Mouse (Mus musculus): Measurements from ENCODE around the gene Tbcd. TPM values are rescaled to one million over a fixed set of nuclear protein-coding genes. Genes with fewer than 3 reads are reported as not detected.

Tbcd gene
- polyA plus RNA-seq, 1 experiment from 2014 or later, result 61.8 TPM

- Histone ChIP-seq H3K27me3 (replicated peaks) (no peaks in the 10 kb centered on the region), H3K4me2 (no peak overlapping the region), H3K4me3 (no peak overlapping the region), H3K9ac (no peak overlapping the region), H3K9me3 (no peaks in the 10 kb centered on the region), H3K27ac (no peak overlapping the region), H3K36me3 (replicated peaks) (no peaks in the 10 kb centered on the region), H3K4me1 (no peaks in the 10 kb centered on the region)
- WGBS, result 97% methylated on average over 6 of the region's 6 CpGs
- no peak for ATAC-seq (replicated peaks)
Observed at GRCm38 (mm10) chr11:121629529-121629928, 177.8 kb downstream of the Tbcd start.

- H3K4me3 ChIP-seq, result no peak overlapping the region
- no peaks in the 10 kb centered on the region for H3K4me1 ChIP-seq
- ATAC-seq (replicated peaks), result no peak
- H3K27ac ChIP-seq, result no peak overlapping the region
- H3K4me2 ChIP-seq, result no peak overlapping the region
- 84% methylated on average over 4 of the region's 4 CpGs for WGBS
- no peaks in the 10 kb centered on the region for H3K9me3 ChIP-seq
- H3K36me3 ChIP-seq (replicated peaks), result no peaks in the 10 kb centered on the region
- H3K27me3 ChIP-seq (replicated peaks), result no peaks in the 10 kb centered on the region
- no peak overlapping the region for H3K9ac ChIP-seq
Observed at GRCm38 (mm10) chr11:121630406-121630805, 178.7 kb downstream of the Tbcd start.

GRCm38 (mm10) chr11:121631410-121631809, 179.7 kb downstream of the Tbcd start:
- no peak for ATAC-seq (replicated peaks)
- Histone ChIP-seq H3K36me3 (replicated peaks) (no peaks in the 10 kb centered on the region), H3K4me3 (no peak overlapping the region), H3K9me3 (no peaks in the 10 kb centered on the region), H3K27ac (no peak overlapping the region), H3K4me1 (no peaks in the 10 kb centered on the region), H3K4me2 (no peak overlapping the region), H3K27me3 (replicated peaks) (no peaks in the 10 kb centered on the region), H3K9ac (no peak overlapping the region)
- whole genome bisulfite sequencing, result 90% methylated on average over 7 of the region's 7 CpGs

GRCm38 (mm10) chr11:121636646-121637045, 184.9 kb downstream of the Tbcd start:
- WGBS, result 95% methylated on average over 10 of the region's 10 CpGs
- Histone ChIP-seq H3K4me1 (no peaks in the 10 kb centered on the region), H3K27me3 (replicated peaks) (no peaks in the 10 kb centered on the region), H3K36me3 (replicated peaks) (peaks cover 5% of the 10 kb centered on the region; the same call in 1 of the 2 replicates), H3K4me3 (no peak overlapping the region), H3K27ac (no peak overlapping the region), H3K9ac (no peak overlapping the region), H3K9me3 (no peaks in the 10 kb centered on the region), H3K4me2 (no peak overlapping the region)
- no peak for ATAC-seq (replicated peaks)

GRCm38 (mm10) chr11:121641501-121642145, 189.9 kb downstream of the Tbcd start:
- H3K4me3 ChIP-seq, result no peak overlapping the region
- ATAC-seq (replicated peaks), result no peak
- H3K9me3 ChIP-seq, result no peaks in the 10 kb centered on the region
- no peak overlapping the region for H3K9ac ChIP-seq
- H3K27me3 ChIP-seq (replicated peaks), result no peaks in the 10 kb centered on the region
- peaks cover 5% of the 10 kb centered on the region; the same call in 1 of the 2 replicates for H3K36me3 ChIP-seq (replicated peaks)
- H3K27ac ChIP-seq, result no peak overlapping the region
- H3K4me1 ChIP-seq, result no peaks in the 10 kb centered on the region
- no peak overlapping the region for H3K4me2 ChIP-seq
- 70% methylated on average over 2 of the region's 2 CpGs for WGBS

- Histone ChIP-seq H3K27ac (no peak overlapping the region), H3K4me1 (no peaks in the 10 kb centered on the region), H3K9ac (no peak overlapping the region), H3K9me3 (no peaks in the 10 kb centered on the region), H3K36me3 (replicated peaks) (no peaks in the 10 kb centered on the region), H3K4me2 (no peak overlapping the region), H3K27me3 (replicated peaks) (no peaks in the 10 kb centered on the region), H3K4me3 (no peak overlapping the region)
- WGBS, result 94% methylated on average over 6 of the region's 6 CpGs
- no peak for ATAC-seq (replicated peaks)
Observed at GRCm38 (mm10) chr11:121645394-121645793, 193.6 kb downstream of the Tbcd start.

GRCm38 (mm10) chr11:121647321-121647720, 195.6 kb downstream of the Tbcd start:
- Histone ChIP-seq H3K4me3 (no peak overlapping the region), H3K4me2 (no peak overlapping the region), H3K27me3 (replicated peaks) (no peaks in the 10 kb centered on the region), H3K9me3 (no peaks in the 10 kb centered on the region), H3K36me3 (replicated peaks) (no peaks in the 10 kb centered on the region), H3K27ac (no peak overlapping the region), H3K9ac (no peak overlapping the region), H3K4me1 (no peaks in the 10 kb centered on the region)
- ATAC-seq (replicated peaks), result no peak
- 82% methylated on average over 9 of the region's 9 CpGs for WGBS

GRCm38 (mm10) chr11:121648166-121648565, 196.4 kb downstream of the Tbcd start:
- H3K4me3 ChIP-seq, result no peak overlapping the region
- no peak overlapping the region for H3K4me2 ChIP-seq
- no peaks in the 10 kb centered on the region for H3K9me3 ChIP-seq
- H3K9ac ChIP-seq, result no peak overlapping the region
- no peaks in the 10 kb centered on the region for H3K36me3 ChIP-seq (replicated peaks)
- no peaks in the 10 kb centered on the region for H3K4me1 ChIP-seq
- H3K27me3 ChIP-seq (replicated peaks), result no peaks in the 10 kb centered on the region
- ATAC-seq (replicated peaks), result no peak
- no peak overlapping the region for H3K27ac ChIP-seq
- 92% methylated on average over 5 of the region's 5 CpGs for WGBS

GRCm38 (mm10) chr11:121649900-121650299, 198.2 kb downstream of the Tbcd start:
- H3K27ac ChIP-seq, result no peak overlapping the region
- H3K4me1 ChIP-seq, result no peaks in the 10 kb centered on the region
- 75% methylated on average over 10 of the region's 10 CpGs for WGBS
- H3K9ac ChIP-seq, result no peak overlapping the region
- no peaks in the 10 kb centered on the region for H3K36me3 ChIP-seq (replicated peaks)
- ATAC-seq (replicated peaks), result no peak
- no peak overlapping the region for H3K4me3 ChIP-seq
- H3K27me3 ChIP-seq (replicated peaks), result no peaks in the 10 kb centered on the region
- no peak overlapping the region for H3K4me2 ChIP-seq
- no peaks in the 10 kb centered on the region for H3K9me3 ChIP-seq

- Histone ChIP-seq H3K4me2 (no peak overlapping the region), H3K27me3 (replicated peaks) (no peaks in the 10 kb centered on the region), H3K9me3 (no peaks in the 10 kb centered on the region), H3K9ac (no peak overlapping the region), H3K27ac (no peak overlapping the region), H3K4me3 (no peak overlapping the region), H3K4me1 (no peaks in the 10 kb centered on the region), H3K36me3 (replicated peaks) (no peaks in the 10 kb centered on the region)
- no peak for ATAC-seq (replicated peaks)
- WGBS, result 91% methylated on average over 11 of the region's 11 CpGs
Observed at GRCm38 (mm10) chr11:121650668-121651067, 198.9 kb downstream of the Tbcd start.

GRCm38 (mm10) chr11:121651556-121651955, 199.8 kb downstream of the Tbcd start:
- no peaks in the 10 kb centered on the region for H3K27me3 ChIP-seq (replicated peaks)
- H3K9ac ChIP-seq, result no peak overlapping the region
- WGBS, result 93% methylated on average over 9 of the region's 9 CpGs
- no peak overlapping the region for H3K4me3 ChIP-seq
- no peaks in the 10 kb centered on the region for H3K36me3 ChIP-seq (replicated peaks)
- no peaks in the 10 kb centered on the region for H3K4me1 ChIP-seq
- no peak overlapping the region for H3K4me2 ChIP-seq
- no peak for ATAC-seq (replicated peaks)
- H3K9me3 ChIP-seq, result no peaks in the 10 kb centered on the region
- no peak overlapping the region for H3K27ac ChIP-seq

GRCm38 (mm10) chr11:121651983-121652382, 200.2 kb downstream of the Tbcd start:
- H3K9me3 ChIP-seq, result no peaks in the 10 kb centered on the region
- no peak overlapping the region for H3K4me3 ChIP-seq
- no peaks in the 10 kb centered on the region for H3K36me3 ChIP-seq (replicated peaks)
- WGBS, result 94% methylated on average over 5 of the region's 5 CpGs
- H3K27me3 ChIP-seq (replicated peaks), result no peaks in the 10 kb centered on the region
- no peak for ATAC-seq (replicated peaks)
- no peak overlapping the region for H3K4me2 ChIP-seq
- no peaks in the 10 kb centered on the region for H3K4me1 ChIP-seq
- H3K27ac ChIP-seq, result no peak overlapping the region
- no peak overlapping the region for H3K9ac ChIP-seq

GRCm38 (mm10) chr11:121652547-121653305, 201.0 kb downstream of the Tbcd start:
- no peak overlapping the region for H3K4me2 ChIP-seq
- H3K9me3 ChIP-seq, result no peaks in the 10 kb centered on the region
- H3K27me3 ChIP-seq (replicated peaks), result no peaks in the 10 kb centered on the region
- H3K4me1 ChIP-seq, result no peaks in the 10 kb centered on the region
- ATAC-seq (replicated peaks), result no peak
- no peak overlapping the region for H3K9ac ChIP-seq
- whole genome bisulfite sequencing, result 57% methylated on average over 10 of the region's 10 CpGs
- H3K4me3 ChIP-seq, result no peak overlapping the region
- H3K27ac ChIP-seq, result no peak overlapping the region
- H3K36me3 ChIP-seq (replicated peaks), result no peaks in the 10 kb centered on the region
